Mouse (Mus musculus) lung, postnatal 36 days (tissue): ENCODE data around the gene Ggta1.
A peak's percentile ranks its signal among the peaks of the same experiment; 100 is the strongest.

ENCODE experiments used
- DNase-seq: peaks from one replicate; pipeline ENCODE4 v3.0.0; 2022; ENCODE audit warnings: mixed read lengths

The Ggta1 gene

DNA sequence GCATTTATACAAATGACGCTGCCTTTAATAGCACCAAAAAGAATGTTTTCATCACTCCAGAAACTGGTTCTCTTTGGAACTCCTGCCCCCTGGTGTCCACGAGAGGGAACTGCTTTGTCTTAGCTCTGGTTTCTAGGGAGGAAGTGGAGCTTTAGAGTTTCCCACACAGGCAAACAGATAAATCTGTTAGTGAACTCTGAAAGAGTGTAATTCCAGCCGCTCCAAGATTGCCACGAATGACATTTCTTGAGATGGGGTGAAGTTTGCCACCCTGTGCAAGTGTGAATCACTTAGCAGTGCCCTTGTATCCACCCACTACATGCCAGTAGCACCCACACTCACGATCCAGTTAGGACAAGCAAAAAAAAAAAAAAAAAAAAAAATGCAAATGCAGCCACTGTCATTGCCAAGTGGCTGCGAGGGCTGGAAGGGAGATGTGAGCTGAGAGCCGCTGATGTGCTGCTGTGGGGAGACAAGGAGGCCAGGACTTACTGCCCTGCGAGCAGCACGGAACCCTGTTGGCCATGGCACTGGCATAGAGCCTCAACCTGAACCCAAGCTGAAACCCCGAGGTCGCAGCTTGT is 65.3 kb downstream of the Ggta1 start:
- DNase-seq = peak; percentile 81

DNA sequence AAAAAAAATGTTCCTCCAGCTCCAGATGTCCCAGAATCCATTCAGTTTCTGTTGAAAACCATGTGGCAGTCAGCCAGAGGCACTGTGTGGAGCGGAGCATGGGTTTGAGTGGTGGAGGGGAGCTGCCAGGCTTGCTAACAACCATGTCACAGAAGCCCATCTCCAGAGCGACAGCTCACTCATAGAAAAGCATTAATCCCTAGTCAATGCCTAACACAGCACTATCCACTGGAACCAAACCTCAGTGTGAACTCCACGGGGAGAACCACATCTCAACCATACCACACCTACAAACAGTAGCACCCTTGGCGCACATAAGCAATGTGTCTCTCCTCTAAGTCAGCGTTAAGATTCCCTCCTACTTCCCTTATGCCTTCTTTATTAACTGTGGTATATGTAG is 65.9 kb downstream of the Ggta1 start, which contains the start of gene 4930402F06Rik:
Gene 4930402F06Rik (minus strand): TSS at position 80 of the 400 bp plus-strand sequence.
- no peak for DNase-seq

DNA sequence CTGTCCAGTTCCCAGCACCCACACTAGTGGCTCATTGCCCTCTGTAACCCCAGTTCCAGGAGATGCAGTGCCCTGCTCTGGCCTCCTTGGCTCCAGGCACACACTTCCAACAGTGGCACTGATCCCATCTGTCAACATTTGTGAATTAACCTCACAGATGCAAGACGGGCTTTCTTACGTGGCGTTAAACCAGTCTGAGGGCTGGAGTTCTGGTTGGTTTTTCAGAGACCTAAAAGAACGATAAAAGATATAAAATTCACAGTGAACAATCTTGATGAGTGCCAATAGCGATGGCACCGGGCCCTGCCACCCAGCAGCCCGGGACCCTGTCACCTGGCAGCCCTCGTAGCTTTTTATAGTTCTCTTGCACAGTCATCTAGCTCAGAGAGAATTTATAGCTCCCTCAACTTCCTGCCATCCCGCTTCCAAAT is 77.6 kb downstream of the Ggta1 start:
- no peak for DNase-seq

DNA sequence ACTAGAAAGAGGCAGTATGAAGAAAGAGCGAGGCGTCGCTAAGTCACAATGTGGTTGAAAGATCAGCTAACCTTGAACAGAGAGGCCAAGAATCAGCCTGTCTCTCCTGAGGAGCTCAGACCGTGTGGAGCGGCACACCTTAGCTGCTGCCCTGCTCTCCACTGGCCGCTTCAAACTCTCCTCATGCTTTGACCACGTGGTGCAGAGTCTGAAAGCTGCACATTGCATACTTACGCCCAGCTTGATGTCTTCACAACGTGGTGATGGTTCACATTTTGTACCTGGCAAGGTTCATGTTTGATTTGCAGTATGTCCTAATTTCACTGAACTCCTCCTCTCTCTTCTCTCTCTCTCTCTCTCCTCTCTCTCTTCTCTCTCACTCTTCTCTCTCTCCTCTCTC is 83.7 kb downstream of the Ggta1 start:
- no peak for DNase-seq

DNA sequence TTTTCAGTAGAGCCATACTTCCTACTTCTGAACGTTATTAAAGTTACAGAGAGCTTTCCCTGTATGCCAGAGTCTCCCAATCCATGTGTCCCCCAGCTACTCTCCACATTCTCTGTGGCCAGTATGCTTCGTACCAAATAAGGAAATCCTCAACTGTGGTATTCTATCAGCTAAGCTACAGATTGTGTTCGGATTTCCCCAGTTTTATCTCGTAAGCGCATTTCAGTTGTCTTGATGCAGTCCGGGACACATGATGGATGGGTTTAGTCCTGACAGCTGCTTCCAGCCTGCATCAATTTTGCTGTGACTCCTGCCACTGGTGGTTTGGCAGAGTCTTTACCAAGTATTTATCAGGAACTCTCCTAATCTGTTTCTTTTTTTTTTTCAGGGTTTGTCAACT is 85.4 kb downstream of the Ggta1 start:
- no peak for DNase-seq

DNA sequence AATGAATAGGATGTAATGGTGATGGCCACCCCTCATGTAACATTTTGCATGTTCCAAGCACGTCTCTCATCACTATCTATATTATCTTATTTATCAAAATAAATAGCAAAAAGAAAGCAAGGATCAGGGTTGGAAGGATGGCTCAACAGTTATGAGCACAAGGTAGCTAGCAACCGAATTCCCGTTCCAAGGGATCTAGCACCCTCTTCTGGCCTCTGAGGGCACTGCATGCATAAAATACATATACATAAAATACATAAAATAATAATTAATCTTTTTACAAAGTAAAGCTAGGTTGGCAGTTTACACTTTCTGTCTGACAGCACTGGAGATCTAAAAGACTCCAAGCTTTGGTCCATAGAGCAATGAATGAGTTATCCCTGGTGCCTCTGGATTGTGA is 90.0 kb downstream of the Ggta1 start:
- DNase-seq = peak; percentile 56

DNA sequence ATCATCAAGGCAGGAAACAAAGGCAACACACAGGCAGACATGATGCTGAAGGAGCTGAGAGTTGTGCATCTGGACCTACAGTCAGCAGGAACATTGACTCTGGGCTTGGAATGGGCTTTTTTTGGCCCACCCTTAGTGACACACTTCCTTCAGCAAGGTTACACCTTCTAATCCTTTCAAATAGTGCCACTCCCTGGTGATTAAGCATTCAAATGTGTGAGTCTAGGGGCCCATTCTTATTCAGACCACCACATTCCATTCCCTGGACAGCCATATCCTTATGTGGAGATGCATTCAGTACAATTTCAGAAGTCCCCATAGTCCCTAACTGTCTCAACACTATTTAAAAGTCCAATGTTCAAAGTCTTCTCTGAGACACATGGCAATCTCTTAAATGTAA is 92.3 kb downstream of the Ggta1 start:
- DNase-seq = no peak

DNA sequence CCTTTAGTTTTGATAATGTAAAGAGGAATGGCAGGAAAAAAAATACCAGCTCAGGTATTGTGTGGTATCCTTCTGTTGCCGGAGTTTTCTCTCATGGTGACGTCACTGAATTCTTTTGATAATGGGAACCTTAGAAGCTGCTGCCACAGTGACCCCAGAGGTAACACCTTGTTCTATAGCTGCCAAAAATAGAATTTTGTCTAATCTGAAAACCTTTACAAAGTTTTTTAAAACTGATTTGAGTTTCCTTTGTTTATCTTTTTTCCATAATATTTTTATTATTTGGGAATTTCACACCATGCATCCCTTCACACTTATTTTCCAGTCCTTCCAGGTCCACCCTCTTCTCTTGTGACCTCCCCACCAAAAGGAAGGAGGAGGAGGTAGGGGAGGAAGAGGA is 95.4 kb downstream of the Ggta1 start, which contains the start of gene 4930568D16Rik:
Gene 4930568D16Rik (minus strand): TSS at position 101 of the 400 bp plus-strand sequence.
- no peak for DNase-seq
